Mouse (Mus musculus) lung, postnatal 4 days (tissue): Measurements from ENCODE around the gene Olfr1513.
"Not testable (repeated sequence)": the region's sequence is repeated elsewhere in the genome, so short reads cannot be mapped to it uniquely, and the experiment has no call there.

ENCODE experiments used
- DNase-seq, 2 experiments: peaks; one replicate each; pipeline ENCODE4 v3.0.0; 2021

Olfr1513 gene

DNA sequence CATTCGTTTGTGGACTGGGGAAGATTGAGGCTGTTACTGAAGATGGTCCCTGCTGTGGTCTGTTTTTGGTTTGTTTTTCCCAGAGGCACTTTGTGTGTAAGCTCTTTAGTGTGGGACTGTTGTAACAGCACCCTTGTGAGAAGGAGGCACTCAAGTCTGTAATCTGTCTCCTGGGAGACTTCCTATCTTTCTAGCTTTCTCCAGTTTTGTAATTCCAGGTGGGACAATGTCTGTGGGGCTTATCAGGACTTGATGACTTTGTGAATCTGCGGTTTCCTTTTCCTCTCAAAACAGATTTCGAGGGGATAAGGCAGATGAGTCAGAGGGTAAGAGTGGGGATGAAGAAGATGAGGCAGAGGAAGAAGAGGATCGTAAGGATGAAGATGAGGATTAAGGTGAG is at the start of gene Olfr1513:
Gene Olfr1513, minus strand, starts transcription at position 101 of the 400 bp plus-strand sequence.
- DNase-seq: no peak

DNA sequence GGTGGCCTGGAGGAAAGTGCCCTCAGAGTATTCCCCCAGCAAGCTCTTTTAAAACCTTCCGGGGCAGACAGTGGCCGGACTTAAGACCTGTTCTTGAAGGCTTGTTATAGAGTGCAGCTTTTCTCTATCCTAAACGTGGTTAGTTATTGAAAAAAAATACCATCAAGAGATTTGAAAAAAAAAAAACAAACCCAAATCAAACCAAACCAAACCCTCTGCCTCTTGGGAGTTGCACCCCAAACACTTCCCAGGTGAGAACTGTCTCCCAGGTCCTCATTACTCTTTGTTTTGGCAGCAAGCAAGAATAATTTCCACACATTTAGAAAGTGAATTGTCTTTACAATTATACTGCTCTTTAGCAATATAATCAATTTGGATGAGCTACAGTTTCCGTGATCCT is 41.1 kb upstream of the Olfr1513 start, which contains the start of gene Olfr1511:
Gene Olfr1511, minus strand, starts transcription at position 101 of the 400 bp plus-strand sequence.
- DNase-seq: no peak

DNA sequence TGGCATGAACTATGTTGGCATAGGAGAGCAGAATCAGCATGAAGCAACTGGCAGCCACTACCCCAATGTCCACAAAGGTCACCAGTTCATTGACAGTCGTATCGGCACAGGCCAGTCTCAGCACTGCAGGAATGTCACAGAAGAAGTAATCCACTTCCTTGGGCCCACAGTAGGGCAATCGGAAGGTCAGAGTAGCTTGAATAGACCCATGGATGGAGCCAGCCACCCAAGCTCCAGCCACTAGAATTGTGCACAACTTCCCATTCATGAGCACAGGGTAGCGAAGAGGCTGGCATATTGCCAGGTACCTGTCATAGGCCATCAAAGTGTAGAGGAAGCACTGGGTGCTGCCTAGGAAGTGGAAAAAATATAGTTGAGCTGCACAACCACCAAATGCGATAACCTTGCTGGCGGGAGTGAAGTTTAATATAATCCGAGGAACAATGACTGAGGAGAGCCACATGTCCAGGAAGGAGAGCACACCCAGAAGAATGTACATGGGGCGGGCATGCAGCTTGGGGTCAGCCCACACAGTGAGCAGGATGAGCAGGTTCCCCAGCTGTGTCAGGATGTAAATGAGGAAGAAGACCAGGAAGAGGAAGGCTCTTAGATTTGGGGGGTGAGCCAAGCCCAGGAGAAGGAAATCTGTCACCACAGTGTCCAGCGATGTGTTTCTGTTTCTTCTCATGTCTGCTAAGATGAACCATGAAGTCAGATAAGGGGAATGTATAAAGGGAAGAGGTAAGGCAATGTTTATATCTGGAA is 34.1 kb upstream of the Olfr1513 start:
- not testable (repeated sequence) for DNase-seq

DNA sequence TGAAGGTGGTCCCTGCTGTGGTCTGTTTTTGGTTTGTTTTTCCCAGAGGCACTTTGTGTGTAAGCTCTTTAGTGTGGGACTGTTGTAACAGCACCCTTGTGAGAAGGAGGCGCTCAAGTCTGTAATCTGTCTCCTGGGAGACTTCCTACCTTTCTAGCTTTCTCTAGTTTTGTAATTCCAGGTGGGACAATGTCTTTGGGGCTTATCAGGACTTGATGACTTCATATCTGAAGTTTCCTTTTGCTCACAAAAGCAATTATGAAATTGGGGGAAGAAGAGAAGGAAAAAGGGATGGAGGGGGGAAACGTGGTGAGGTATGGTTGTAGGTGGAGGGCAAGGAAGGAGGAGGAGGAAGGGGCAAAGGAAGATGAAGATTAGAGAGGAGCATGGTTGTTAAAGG is 22.9 kb upstream of the Olfr1513 start, which contains the start of gene Olfr1512:
Gene Olfr1512, minus strand, starts transcription at position 101 of the 400 bp plus-strand sequence.
- DNase-seq: no peak

DNA sequence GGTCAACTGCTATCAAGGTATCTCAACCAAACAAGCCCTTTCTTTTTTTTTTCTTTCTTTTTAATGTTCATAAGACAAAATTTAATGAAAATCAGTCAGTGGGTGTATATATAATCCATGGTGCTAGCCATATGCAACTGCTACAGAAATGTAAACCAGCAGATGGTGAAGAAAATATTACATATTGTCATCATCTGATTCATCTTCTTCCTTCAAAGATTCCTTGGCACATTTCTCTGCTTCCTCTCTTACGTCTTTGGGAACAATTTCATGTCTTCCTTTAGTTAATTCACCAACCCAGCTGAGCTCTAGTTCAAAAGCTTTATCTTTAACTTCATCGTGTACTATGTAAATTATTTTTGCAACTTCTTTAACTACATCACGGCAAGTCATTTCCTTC is 12.5 kb upstream of the Olfr1513 start:
- no peak for DNase-seq

DNA sequence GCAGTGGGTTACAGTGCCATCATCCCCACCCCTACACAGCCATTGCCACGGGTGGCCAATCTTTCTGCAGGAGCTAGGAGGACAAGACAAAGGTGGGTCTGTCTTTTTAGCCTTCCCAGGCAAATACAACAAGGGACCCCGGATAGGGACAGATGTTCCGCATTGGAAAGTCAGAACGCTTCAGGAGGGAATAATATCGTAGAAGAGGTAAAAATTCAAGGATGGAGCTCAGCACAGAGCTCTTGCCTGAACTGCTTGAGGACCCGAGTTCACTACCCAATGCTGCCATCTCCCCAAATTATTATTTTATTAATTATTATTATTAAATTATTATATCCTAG is 16.7 kb downstream of the Olfr1513 start:
- no peak for DNase-seq

DNA sequence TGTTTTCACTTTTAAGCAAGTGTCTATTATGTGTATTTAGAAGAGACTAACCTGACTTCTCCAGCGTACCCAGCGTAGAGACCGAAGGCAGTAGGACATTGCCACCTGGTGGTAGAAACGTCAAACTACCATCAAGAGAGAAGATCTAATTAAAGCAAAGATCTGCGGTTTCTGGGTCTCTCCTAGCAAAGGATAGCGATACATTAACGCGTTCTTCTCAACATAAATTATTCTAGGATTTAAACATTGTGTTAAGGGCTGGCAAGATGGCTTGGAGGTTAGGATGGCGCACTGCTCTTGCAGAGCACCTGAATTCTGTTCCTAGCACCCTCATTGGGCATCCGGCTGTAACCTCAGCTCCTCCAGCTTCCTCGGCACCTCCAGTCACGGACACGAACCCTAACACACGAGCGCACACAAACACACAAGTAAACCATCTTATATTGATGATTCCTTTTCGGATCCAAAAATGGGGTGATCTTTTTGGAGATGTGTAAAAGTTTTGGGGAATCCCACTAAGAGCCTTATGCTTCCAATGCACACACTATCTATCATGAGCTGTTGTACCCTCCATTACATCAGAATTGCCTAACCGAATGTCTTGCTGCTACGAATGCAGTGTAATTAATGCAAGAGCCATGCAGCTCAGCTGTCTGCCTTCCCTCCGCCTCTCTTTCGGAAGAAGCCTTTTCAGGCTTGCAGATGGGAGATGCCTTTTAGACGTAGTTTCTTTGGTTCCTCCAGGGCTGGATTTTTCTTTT is 17.3 kb downstream of the Olfr1513 start:
- DNase-seq: peak in 1 of 2 experiments; percentile 60

DNA sequence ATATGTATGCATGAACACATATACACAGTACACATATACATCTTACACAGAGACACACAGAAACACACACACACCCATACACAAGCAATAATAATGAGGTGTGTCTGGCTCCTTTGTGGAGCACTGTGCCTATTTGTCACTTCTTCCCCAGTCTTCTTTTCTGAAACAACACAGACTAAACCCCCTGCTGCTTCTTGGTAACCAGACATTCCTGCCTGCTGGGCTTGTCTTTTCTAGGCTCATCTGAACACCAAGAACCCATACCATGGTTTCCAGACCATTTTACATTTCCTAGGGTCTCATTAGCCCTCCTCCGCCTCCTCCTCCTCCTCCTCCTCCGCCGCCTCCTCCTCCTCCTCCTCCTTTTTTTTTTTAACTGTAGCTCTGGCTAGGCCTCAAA is 24.0 kb downstream of the Olfr1513 start:
- no peak for DNase-seq

DNA sequence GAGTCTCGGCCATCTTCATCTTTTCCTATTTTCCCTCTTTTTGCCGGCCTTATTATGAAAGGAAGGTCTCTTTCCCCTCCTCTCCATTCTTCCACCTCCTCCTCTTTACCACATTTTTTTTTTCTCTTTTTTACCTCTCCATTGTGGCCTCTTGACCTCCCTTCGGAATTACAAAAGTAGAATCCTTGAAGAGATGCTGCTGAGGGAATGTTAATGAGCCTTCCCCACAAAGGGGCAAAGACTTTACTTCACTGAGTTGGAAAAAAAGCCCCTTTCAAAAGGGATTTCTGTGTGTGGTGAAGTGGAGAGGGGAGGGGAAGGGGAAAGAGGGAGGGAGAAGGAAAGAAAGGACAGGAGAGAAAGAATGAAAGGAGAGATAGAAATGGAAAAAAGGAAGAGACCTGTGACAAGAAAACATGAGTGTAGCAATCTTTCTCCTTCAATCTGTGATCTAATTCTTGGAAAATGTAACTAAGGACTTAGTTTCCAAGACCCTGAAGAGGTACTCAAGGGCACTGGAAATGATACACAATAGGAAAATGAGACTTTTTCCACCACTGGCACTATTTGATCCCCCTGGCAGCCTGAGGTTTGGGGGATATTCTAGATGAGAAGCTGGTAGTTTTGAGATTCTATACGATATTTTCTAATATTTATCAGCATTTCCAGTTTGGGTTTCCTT is 25.0 kb downstream of the Olfr1513 start:
- no peak for DNase-seq

DNA sequence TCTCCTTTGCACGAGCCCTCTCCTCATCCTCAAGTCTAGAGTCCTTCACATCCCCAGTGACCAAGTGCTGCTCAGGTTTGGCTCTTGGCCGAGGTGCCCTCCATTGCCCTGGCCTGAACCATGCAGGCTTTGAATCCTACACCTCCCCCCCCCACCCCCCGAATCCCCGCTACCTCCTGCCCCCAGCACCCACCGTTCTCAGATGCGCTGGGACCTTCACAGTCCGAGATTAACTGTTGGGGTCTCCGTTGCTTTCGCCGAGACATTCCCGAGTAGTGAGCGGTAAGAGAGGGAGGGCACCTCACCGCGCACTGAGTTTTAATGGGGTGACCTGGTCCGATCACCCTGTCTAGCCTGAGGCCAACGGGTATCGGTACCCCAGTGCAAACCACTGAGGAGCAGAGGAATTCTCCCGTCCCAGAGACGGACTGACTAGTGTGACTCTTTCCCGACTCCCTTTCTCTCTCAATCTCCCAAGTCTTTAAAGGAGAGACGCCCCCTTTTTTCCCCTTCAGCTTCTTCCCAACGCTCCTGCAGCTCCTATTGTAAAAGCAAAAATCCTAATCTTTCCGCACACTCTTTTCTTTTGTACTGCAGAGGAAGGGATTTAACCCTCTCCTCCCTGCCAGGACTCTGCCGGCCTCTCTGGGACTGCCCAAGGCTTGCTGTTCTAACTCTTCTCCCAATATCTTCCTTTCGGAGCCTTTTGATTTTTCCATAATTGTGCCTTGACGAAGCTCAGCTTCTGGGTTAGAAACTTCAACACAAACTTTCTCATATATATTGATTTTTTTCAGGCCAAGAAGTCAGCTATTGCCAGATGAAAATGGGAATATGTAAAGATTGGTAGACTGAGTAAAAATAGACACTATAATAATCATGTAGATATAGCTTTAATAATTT is 28.0 kb downstream of the Olfr1513 start, which contains the start of gene Sall2:
Gene Sall2, minus strand, starts transcription at position 853 of the 903 bp plus-strand sequence.
- DNase-seq: no peak

DNA sequence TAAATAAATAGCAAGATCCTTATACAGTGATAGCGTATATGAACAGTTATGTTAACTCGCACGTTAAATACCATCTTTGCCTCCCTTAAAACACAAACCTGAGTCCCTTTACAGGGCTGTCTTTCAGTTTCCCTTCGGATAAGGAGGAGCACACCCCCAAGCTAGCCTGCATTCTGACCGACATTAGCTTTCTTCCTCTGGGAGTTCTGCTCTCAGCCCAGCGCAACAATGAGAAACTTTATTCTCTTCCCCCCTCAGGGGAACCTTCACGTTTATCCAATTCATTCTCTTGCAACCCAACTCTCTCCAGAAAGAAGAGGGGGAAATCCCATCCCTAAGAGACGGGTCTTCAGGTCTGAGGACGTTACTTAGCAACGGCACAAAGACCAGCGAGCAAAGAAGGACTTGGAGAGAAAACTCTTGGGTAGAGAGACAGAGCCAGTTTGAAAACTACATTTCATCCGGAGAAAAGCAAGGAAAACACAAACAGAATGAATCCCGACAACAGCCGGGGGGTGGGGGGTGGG is 28.8 kb downstream of the Olfr1513 start:
- DNase-seq: no peak

DNA sequence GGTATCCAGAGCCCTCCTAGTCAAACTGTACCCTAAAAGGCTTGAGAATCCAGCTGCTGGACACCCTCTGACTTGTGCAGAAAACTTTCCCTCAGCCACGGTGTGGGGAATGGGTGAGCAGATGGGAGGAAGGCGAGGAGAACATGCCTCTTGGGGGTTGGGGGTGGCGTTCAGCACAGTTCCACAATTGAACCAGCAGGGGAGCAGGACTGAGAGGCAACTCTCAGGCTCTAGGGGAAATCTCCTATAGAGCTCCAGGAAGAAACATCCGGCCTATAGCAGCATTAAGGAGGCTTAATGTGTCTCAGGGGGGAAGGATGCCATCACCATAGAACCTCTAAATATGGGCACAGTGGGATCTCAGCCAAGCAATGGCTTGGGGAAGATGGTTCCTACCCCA is 30.3 kb downstream of the Olfr1513 start:
- no peak for DNase-seq

DNA sequence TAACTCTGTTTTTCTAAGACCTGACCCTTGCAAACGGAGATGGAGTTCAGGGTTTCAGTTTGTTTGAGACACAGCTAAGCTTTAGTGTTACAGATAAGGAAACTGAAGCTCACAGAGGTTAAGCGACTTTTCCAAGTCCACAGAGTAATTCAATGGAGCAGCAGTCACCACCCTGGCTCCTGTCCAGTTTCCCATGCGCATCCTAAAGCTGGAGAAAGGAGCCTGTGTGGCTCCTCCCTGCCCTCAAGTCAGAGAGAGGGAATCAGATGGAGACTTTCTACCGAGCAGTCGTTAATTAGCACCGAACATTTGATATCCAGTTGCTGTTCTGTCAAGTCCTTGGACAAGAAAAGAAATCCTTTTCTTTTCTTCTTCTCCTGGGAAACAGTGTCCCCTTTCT is 36.8 kb downstream of the Olfr1513 start:
- no peak for DNase-seq

DNA sequence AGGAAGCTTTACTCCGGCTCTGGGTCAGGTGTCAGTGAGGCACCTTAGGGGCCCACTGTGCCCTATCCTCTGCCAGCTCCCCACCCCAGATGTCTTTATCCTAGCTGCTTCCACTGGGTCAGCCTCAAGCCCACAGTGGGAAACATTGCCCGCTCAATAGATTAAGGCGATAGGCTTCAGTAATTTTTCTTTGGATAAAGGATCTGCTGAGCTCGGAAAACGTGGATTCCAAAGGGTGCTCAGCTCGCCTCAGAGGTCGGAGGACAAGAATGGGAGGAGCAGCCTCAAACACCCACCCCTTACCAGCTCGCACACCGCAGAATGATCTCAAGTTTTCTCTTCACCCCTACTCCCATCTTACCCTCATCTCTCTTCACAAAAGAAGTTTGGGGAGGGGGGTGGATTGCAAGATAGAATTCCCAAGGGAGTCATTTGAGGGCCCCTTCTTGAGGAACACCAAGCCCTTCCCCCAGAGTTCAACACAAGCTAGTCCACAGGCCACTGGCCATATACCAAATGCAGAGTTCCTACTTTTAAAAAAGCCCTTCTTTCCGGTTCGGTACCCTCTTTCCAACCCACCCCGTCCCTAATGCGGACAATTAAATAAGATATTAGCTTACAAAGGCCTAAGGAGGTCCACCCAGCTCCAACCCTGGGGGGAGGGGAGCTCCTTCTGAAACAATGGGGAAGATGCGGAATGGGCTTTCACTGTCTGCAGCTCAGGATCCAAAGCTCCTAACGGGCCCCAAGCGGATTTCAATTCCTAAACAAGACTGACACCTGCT is 39.6 kb downstream of the Olfr1513 start:
- peak in 1 of 2 experiments; percentile 24 for DNase-seq

DNA sequence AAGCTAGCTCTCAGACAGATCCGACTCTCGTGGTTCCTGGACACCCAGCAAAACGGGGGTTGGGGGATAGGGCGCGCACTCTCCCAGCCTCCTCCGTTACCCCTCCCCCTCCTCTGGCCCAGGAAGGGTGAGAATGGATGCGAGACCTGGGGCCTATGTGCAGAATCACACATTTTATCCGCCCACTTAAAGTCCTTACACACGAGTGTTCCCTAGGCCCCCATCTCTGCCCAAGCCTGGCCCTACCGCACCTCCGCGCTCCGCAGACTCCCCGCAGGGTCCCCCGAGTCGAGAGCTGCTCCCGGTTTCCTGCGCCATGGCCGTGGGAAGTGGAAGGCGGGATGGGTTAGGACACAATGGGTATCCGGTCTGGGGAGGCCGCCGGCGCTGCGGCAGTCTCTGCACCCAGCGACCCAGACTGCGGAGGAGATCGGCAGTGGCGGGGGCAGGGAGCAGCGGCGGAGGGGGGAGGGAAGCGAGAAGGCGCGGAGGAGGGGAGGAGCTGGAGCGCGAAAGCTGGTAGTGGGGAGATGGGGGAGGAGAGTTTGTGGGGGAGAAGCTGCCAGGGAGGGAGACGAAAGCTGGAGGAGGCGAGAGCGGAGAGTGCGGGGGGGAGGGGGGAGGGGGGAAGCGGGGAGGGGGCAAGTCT is 40.3 kb downstream of the Olfr1513 start:
- peak; percentile 73 to 82 for DNase-seq

DNA sequence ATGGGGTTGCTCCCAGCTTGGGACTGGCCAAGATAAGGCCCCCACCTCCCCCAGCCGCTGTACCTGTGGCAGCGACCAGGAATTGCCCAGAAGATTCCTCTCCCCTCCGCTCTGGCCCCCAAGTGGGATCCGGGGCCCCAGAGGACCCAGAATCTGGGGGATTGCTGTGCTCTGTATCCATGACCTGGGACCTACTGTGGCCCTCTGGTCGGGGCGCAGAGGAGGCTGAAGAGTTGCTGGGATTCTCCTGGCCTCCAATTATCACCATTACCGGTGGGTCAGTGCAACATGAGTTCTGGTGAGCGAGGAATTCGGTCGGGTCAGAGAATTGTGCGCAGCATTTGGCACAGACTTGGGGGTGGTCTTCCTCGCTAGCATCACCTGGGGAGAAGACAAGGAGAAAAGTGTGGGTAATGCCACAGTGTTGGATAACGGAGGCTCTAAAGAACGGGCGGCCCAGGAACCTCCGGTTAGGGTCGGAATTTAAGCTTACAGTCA is 40.9 kb downstream of the Olfr1513 start:
- no peak for DNase-seq

DNA sequence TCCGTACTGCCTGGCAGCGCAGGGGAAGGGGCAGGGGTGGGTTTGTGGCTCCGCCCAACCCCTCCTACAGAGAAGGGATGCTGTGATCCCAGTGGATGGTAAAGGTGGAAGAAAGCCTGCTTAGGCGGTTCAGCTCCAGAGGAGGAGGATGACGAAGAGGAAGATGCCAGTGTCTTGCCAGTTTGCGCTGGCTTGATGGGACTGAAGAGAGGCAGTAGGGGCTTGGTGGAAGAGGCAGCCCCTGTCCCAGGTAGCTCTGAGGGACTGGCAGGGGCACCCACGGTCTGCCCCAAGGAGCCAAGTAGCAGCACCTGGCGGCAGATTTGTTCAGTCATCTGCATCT is 41.4 kb downstream of the Olfr1513 start:
- peak; percentile 14 to 33 for DNase-seq

DNA sequence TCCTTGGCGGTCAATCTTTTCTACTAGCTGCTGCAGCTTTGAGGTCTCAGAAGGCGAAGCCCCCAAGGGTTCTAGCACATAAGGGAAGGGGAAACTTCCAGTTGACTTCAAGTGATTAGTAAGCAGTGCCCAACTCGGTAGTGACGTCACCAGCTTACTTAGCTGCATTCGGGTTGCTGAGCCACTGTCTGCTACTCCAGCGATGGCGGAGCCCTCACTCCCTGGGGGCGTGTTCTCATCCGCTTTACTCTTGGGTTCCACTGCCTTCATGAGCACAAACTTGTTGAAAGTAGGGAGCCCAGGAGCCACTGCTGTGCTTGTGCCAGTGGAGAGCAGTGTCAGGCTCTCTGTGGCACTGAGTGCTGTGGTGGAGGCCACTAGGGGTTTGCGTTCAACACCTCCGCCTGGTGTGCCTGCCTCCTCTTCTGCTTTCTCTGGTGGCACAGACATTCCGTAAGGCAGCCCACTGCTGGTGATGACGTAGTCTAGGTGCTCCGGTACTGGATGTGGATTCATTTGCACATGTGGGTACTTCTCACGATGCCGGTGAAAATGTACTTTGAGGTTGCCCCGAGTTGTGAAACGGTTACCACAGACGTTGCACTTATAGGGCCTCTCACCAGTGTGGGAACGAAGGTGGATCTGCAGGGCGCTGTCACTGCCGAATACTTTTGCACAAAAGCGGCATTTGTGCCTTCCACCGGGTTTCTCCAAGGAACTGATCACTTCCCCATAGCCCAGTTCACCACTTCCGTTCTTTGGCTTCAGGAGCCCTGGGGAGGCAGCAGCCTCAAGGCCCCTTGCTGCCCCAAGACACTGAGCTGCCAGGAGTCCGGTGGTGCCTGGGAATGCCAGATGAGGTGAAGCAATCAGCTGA is 42.0 kb downstream of the Olfr1513 start:
- DNase-seq: peak; percentile 16 to 27

DNA sequence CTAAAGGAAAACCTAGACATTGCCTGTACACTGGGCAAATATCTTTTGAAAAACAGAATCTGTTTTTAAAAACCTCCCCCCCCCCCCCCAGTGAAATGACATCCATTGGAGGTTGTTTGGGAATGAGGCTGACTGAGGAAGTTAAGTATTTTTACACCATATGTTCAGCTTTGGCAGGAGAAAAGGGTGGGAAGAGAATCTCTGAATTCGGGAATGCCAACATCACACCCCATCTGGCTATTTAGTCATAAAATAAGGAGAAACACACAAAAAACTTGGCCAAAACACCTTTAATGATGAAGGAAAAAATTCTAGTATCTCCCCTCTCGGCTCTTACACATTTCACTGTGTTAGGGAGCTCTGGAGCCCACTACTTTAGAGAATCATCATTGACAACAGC is 45.3 kb downstream of the Olfr1513 start:
- no peak for DNase-seq

DNA sequence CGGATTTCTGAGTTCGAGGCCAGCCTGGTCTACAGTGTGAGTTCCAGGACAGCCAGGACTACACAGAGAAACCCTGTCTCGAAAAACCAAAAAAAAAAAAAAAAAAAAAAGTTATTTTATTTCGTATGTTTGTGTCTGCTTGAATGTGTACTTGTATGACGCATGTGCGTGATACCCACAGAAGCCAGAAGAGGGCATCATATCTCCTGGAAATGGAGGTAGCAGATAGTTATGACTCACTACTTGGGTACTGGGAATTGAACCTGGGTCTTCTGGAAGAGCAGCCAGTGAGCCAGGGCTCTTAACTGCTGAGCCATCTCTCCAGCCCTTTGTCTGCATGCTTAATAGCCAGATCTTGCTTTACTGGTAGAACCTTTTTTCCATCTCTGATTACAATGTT is 45.9 kb downstream of the Olfr1513 start:
- not testable (repeated sequence) for DNase-seq
